Mouse (Mus musculus): ENCODE results near the gene Gm45717.

DNA sequence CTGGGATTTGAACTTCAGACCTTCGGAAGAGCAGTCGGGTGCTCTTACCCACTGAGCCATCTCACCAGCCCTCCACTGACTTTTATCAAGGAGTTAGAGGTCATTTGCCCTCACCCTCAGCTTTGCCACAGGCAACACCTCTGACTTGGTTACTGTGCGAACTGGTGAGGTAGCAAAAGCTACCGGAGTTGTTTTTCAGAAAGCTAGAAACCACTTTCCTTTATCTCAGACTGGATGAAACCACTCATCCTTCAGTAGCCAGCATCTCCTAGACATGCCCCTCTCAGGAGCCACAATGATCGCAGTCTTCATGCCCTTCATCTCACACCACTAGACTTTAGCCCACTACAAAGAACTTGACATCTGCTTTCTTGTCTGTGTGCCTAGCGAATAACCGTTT is 27.2 kb upstream of the Gm45717 start:
- TF ChIP-seq CTCF (IDR thresholded peaks at IDR 0.05; ENCODE audit: insufficient read depth, low read length) (no peak), POLR2A (IDR thresholded peaks at IDR 0.05; ENCODE audit: borderline replicate concordance, extremely low read depth, low read depth, low read length) (no peak)
